Mouse (Mus musculus) yolk sac, embryonic 10.5 days (tissue): ENCODE measurements at regions not wholly inside any gene's neighbourhood (a gene's known extent, or its start where the extent isn't known, plus 50 kb on each side); places are given as distances from the start of the nearest gene placed in this dataset.

Source experiments
- DNase-seq: peaks from one replicate; pipeline ENCODE4 v3.0.0-alpha.2; 2017; ENCODE audit warnings: low spot score

DNA sequence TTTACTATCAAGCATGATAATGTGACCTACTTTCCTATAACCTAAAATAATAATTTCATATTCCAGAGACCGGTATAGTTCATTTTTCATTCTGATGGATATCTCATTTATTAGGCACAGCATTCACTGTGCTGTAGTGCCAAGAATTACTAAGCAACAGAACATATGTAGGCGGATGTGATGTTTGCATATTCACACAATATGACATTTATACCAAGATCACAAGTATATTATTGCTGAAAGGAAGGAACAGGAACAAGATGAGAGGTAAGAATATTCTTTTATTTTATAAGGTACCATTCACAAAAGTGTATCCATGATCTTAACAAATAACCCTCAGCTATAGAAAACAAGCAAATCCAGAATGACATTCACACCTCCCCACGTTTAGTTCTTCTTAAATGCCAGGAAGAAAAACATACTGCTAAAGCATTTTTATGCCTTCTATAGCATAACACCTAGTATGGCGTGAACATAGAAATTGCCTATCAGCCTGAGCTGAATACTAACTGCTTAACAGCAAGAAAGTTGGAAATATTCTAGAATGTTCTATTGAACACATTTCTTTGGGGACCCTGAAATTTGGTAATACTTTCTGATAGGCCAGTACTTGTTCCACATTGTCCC lies 1062.8 kb upstream of the Acvr2a start:
- no peak for DNase-seq

DNA sequence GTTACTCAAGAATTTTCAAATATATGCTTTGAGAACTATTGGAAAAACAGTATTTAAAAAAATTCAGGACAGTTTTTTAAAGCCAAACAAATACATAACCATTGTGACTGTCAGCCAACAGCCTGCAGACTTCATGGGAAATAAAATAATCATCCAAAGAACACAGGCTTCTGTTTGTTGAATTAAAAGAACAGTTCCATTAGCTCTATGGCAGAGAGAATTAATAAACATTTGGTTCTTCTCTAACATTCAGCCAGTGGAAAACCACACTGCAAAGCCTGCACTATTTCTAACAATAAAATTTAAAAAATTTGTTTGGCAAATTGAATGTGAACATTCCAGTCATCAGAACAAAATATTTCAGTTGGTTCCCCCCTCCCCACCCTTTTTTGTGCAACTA lies 1058.2 kb upstream of the Acvr2a start:
- no peak for DNase-seq

DNA sequence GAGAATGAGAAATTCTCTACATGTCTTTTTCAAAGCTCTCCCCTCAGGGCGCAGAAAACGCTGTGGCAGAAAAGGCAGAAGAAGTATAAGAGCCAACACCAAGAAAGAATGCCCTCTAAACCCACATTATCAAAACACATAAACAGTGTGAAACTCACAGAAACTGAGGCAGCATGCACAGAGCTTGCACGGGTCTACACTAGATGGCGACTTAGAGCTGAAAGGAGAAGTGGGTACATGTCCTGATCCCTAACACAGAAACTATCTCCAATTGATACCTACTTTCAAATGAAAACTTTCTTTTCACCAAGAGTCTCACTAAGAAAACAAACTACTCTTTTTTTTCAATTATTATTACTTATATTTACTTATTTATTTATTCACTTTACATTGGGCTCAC lies 1057.7 kb upstream of the Acvr2a start:
- DNase-seq = no peak

DNA sequence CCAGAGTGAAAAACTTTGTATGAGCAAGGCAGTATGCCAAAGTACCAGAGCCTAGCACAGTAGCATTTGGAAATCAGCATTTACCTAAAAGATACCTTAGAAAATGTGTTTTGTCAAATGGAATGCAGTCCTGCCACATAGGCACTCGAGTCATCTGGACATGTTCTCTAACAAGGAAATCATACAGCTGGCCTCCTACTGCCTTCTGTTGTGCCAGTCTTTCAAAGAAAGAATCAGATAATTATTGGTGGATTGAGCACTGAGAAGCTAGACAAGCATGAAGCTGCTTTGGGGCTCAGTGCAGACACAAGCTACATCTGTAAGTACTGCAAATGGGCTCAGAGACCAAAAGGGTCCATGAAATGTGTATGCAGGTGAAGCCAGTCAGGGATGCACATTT lies 1038.1 kb upstream of the Acvr2a start:
- no peak for DNase-seq

DNA sequence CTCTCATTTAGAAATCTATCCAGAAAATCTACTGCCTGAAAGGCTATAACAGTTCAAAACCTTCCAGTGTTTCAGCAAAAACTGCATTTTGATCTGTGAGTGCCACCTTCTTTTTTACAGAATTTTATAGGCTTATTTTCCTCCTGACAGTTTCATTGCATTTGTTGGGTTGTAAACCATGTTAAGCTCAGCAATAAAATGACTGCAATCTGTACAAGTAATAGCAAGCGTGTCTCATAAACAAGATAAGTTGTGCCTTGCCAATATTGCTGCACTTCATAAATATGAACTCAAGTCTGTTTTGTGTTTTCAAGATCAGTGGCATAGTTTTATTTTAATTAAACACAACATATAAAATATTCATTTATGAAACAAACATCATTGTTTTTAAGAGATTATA lies 1036.9 kb upstream of the Acvr2a start:
- DNase-seq = no peak

DNA sequence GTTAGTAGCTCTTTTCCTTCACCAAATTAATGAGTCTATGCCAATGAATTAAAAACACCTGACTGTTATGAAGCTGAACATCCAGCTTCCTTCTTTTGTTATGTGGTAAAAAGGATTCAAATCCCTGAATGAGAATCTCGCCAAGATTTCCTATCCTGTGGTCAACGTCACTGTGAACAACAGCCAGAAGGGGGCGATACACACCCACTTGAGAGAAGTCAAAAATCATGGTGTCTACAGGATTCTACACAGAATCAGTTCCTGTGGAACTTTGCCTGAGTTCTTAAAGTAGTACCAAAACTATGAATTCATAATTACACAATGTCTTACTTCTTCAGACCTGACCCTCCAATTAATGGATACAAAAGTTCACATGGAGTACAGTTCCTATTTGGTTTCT lies 1028.1 kb upstream of the Acvr2a start:
- no peak for DNase-seq

DNA sequence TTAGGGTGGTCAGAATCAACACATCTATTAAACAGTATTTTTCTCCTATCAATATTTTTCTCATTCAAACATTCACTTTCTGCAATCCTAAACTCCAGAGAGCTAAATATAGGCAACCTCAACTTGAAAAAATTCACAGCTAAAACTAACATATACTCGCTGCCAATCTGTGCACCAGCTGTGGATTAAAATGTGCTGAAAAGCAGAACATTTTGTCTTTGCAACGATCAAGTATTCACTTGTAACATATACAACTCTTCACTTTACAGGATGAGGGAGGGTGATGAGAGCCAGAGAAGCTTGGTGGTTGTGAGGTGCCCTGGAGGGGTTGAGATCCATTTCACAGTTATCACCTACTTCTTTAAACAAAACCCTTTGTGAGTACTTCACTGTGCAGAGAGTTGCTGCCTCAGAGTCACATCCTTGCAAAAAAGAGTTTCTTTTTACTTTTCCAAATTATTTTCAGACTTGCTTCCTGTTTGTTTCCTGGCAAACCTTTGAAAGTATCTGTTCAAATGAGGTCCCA lies 991.1 kb upstream of the Acvr2a start:
- DNase-seq = peak; percentile 1

DNA sequence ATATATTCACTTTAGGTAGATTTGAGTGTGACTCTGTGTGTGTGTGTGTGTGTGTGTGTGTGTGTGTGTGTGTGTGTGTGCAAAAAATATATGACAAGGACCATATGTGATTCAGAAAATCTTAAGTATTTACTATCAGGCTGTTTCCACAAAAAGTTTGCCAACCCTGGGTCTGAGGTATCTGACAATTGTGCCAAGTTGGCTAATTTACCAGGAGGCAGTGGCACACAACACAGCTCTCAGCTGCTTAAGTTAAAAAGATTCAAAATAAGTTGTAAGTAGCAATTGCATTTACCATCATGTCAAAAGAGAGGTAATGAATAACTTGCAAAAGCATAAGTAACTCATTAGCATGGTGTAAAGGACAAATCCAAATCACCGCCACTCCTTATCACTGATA lies 981.4 kb upstream of the Acvr2a start:
- no peak for DNase-seq

DNA sequence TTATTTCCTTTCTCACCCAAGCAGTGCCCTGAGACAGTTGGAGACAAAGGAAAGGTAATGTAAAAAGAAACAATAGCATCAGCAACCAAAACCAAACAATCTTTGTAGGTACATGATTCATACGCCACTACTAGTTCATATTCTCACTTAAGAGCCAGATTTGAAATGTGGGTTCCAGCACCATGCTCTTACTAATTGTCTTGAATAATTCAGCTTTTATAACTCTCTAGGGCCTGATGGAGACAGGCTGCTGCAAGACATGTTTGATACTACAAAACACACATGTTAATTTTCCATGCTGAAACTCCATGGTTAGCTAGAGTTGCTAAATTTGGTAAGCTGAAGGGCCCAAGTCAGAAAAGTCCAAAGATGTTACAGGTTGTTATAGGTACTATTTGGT lies 980.4 kb upstream of the Acvr2a start:
- no peak for DNase-seq

DNA sequence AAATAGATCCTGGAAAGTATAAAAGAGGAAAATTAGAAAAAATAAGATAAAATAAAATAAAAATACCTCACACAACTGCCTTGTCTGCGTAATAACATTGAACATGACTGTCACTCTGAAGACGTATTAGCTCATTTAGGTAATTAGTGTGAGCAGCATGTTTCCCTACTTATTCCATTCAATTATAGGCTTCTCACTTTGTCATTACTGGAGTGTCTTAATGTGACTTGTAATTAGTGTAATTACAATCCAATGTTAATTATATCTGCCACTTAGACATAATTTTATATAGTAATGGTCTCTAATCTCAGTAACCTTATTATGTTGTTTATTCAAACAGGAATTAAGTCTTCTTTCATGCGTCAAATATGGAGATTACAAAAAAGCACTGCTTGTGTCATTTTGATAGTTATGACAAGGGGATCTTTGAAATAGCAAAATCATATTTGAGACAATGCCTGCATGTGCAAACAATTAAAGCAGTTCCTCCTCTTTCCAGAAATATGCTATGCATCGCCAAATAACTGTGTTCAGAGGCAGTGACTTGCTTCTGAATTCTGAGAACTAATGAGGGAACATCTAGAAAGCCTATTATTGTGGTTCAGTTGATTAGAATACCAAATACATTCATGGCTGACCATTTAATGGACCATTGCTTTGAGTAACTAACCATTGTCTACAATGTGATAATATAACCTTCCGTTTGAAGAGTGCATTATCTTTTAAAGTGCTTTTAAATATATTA lies 979.7 kb upstream of the Acvr2a start:
- no peak for DNase-seq

DNA sequence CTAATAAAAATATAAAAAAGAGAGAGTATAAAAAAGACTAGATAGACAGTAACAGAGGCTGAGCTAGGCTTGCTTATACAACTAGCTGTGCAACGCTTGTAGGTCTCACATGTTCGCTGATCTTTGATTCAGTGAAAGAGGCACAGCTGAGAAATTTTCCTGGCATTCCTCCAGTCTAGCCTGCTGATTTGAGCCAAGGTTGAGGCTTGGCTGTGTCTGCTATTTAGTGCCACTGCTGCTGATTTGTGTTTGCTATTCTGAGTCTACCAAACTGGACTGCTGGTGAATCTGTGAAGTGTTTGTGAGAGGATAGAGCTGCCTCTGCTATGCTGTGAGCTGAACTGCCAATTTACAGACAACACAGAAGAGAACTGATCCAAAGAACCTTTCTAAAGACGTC lies 956.7 kb upstream of the Acvr2a start:
- DNase-seq = no peak

DNA sequence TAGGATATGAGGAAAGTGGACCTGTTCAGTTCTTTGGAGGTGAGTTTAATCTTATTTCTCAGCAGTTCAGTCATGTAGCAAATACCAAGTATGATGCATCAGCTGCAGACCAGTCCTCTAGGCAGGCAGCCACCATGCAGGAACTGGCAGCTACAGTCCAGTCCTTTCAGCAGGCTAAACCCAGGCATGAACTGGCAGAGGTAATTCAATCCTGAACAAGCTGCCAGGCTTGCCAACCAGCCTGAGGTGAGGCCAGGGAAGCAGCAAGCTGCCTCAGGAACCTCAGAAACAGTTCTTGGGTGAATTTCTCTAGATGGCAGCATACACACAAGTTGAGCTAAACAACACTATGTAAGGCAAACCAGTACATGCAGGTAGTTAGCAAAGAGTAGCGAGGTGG lies 951.5 kb upstream of the Acvr2a start:
- no peak for DNase-seq

DNA sequence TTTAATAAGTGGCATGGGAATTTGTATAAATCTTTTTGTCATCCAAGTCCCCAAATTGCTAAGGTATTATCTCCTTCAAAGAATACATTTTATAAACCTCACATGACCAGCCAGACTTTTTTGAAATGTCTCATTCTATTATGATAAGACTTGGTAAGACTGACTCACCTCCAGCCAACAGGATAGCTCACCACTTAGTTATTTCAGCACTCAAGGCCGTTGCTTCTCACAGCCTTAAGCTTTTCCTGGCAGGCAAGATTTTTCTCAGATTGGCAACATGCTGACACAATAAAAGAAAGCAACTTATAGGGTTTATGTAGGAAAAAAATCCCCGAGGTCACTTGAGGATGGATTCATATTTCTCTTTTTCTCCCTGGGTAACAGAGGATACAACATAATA lies 935.9 kb upstream of the Acvr2a start:
- DNase-seq = no peak

DNA sequence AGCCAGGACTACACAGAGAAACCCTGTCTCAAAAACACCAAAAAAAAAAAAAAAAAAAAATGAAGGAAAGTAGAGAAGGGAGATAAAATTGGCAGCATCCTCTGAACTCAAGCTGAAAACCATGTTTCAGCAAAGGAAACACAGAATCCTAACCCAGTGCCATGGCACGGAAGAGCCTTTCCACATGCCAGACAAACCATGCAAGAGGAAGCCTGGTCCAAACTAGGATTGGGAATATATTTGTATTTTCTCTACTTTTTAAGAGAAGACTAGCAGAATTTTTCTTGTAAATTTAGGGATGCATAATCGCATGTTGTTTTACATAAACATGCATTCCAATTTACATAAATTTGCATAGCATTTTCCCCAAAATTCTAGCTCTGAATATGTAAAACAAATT lies 934.8 kb upstream of the Acvr2a start:
- no peak for DNase-seq

DNA sequence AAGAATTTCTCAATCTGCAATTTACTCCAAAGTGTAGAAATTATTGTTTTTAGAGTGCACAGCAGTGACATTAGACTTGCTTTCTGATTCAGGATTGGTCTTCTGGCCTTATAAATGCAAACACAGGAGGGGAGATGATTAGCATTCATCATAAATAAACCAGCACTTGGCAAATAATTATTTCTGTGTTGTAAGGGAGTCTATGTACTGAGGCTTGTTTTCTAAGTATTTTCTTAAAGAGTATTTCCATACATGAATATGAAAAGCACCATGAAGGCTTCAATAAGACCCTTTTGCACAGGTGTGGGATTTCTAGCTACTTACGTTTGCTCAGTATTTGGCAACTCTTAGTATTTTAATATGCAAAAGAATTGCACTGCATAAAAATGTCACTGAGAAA lies 934.1 kb upstream of the Acvr2a start:
- no peak for DNase-seq

DNA sequence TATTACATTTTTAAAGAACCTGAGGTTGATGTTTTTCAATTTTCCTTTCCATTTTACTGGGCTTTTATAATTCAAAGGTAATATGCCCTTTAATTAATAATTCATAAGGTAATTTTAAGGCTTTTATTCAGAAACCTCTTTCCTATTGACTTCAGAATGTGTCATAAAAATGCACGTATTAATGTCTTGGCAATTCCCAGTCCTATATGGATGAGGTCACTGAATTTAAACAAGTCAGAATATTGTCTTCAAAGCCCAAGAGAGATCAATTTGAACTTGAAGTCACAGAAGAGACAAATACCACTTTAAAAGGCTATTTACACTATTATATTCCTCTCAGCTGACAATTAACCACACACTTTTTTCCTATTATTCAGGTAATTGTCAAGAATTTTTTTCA lies 925.7 kb upstream of the Acvr2a start:
- DNase-seq = no peak

DNA sequence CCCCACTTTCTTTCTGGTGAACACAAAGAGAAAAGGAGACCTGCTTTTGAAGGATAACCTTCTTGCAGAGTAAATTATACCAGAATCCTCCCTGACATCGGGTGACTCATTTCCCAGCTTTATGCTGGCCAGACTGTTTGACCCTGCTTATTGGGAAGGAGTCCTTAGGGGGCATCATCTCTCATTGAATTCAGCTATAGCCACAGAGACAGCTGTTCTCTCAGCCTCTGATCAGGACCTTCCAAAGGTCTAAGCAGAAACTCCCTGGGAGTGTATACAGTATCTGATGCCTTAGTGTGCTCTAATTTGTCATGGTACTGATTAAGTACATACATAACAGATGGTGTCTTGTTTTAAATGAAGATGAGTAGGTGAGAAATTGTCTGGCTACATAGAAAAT lies 922.5 kb upstream of the Acvr2a start:
- DNase-seq = no peak

DNA sequence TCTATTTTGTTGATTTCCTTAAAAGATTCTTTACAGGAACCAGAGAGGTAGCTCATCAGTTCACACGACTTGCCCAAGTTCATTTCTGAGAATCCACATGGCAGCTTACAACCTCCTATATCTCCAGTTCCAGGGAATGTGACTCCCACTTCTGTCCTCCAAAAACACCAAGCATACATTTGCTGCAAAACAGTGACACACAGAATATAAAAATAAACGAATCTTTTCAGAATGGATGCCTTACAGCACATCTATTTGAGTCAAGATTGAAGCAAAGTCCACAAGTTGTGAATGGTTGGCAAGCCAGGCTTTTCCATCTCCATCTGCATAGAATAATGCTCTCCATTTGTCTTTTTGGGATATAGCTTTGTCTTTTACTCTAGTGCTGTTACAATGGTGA lies 921.0 kb upstream of the Acvr2a start:
- DNase-seq = no peak

DNA sequence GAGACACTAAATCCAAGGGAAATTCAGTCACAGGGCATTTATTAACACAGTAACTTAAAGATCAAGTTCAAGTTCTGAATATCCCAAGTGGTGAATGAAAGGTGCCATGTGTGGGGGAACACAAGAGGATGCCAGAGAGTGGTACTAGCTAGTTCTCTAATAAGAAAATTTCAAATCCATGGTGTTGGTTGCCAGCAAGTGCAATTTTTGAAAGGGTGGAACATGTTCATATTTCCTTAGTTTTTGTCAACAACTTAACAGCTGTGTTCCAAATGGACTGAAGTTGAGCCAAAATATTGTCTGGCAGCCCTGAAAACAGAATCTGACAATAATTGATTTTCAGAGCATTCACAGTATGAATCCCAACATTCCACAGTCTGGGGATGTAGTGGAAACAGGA lies 919.1 kb upstream of the Acvr2a start:
- DNase-seq = no peak

DNA sequence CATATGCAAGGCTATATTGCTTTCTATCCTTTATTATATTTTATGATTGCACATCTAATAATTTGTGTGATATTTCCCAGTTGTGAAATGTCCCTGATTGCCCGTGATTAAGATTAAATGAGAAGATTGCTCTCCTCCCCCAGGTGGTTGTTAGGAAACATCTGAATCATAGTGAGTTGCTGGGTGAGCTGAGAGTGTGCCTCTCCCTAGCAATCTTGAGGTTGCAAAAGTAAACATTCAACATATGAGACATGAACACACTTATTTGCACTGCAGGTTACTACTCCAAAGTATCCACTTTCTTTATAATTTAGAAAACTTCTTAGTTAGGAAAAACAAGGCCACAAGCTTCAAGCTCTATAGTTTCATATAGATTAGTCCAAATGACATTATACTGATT lies 899.6 kb upstream of the Acvr2a start:
- DNase-seq = no peak

DNA sequence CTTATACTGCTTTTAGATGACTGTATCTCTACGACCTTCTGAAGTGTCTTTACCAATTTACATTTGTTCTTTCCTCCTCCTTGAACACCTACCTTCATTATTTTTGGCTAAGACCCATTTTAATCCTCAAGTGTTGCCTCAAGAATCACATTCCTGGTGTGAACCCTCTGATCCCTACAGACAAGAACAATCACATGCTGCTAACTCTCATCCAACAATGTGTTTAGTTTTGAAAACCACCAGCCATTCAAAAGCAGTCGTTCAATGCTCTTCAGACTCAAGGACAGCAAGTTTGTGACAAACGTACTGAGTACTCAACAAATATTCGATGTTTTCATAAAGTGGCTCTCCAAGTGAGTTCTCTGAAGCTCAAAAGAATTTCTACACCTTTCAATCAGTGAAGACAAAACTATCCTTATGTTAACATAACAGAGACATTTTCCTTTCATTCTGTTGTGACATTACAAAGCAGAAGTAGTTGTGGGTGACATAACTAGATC lies 898.9 kb upstream of the Acvr2a start:
- no peak for DNase-seq

DNA sequence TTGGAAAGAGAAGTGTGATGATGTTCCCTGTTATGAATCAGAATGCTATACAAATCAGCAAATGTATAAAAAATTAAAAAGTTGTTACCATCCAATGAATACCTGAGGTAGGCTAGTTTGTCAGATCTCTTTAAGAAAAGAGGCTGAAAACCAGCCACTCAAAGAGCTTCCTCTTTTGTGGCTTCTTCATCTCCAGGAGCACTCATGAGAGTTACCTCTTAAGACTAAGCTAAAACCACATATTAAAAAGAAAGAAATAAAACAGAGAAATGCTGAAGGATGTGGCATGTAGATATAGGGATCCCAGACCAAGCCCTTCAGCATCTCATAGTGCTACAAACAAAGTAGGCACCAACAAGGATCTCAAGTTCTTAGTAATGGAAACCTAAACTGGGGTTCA lies 890.9 kb upstream of the Acvr2a start:
- DNase-seq = no peak

DNA sequence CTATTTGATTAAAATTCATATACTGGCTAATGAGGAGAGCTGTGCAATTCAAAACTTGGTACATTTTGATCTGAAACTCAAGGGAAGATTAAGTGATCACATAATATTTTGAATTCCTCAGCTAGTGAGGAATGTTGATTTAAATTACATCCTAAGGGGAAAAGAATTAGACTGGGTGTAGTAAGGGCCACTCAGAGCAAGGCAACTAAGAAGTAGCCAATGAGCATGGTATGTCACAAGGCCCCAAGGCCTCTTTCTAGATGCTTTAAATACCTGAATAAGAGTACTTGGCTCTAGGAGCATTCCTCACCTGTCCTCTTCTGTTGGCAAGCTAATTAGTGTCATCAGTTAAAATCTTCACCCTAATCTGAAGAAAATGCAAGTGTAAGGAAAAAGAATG lies 887.3 kb upstream of the Acvr2a start:
- DNase-seq = no peak

DNA sequence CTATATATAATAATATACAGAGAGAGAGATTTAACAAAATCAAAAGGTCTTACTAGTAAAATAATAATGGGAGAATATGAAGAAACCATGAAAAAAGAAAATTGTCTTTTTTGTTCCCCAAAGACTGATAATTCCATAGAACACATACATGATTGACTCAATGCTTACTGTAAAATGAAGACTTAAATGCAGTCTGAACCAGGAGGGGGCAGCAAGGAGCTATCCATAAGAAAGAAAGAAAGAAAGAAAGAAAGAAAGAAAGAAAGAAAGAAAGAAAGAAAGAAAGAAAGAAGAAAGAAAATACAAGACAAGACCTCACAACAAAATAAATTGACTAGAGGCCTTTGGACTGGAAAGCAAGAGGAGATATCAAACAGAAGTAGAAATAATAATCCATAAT lies 868.8 kb upstream of the Acvr2a start:
- DNase-seq = no peak
